Mouse (Mus musculus) urinary bladder, postnatal 0 days (tissue): Measurements from ENCODE around the gene Has3. TPM values are rescaled to one million over a fixed set of nuclear protein-coding genes. Genes with fewer than 3 reads are reported as not detected.

Source experiments
- polyA plus RNA-seq: library from polyadenylated mRNA; unstranded; fragments of >200 nt; fragmentation: Nextera tagmentation; extraction: Ambion mirVana; gene quantifications from 2 replicates; pipeline ENCODE4 v1.2.1, GENCODE M21; 2015

Gene Has3
- polyA plus RNA-seq, result 0.16 and 0.36 TPM in 2 replicates

DNA sequence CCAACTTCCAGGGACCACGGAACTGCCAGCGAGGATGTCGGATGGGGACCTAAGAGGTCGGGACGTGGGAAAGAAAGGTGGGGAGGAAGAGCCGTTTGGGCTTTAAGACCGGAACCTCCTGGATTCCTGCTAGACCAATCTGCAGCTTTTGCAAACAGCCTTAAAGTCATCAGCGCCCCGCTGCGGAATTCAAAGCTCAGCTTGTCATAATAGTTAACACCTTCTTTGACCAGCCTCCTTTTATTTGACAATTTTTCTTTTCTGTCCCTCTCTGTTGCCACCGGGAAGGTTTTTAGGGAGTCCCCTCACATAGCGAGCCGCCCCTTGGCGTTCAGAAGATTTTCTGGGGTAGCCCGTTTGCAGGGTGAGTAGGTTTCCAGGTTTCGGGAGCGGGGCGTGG lies at the start of gene Has3:
TSS of gene Has3 (plus strand) at position 192 of the 400 bp plus-strand sequence.

DNA sequence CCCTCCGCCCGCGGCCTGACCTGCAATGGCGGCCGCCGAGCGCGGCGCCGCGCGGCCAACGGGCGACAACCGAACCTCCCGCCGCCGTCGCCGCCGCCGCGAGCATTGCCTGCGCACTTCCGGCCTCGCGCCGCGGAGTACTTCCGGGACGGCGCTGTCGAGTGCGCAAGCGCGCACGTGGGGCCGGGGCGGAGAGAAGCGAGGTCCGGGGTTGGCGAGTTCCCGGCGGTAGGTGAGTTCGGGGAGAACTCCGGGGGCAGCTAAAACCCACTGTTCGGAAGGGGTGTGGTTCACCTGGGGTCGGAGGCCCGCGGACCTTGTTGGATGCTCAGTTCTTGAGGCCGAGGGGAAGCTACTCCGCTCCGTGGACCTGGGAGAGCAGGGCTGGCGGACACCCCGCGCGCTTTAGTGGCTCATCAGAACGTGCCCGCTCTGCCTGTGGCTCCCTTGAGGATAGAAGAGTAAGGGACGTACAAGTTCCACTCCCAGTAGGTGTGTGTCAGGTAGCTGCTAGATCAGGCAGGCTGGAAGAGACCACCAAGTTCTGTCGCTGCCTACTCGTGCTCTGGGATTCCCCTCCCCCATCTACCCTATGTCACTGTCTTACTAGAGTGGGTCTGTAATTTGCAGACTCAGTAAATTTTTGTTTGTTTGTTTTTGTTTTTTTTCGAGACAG lies 23.6 kb downstream of the Has3 start, which contains the start of gene Utp4:
TSS of gene Utp4 (plus strand) at position 156 of the 676 bp plus-strand sequence.

Other genes with a start within 250 kb of the Has3 start
- 4.7 and 5.2 TPM in 2 replicates for gene Tango6, start 187.2 kb upstream of the Has3 start, polyA plus RNA-seq
- gene Utp4, start 23.4 kb downstream of the Has3 start, polyA plus RNA-seq, result 31.3 and 31.4 TPM in 2 replicates
- gene Sntb2, start 65.5 kb downstream of the Has3 start, polyA plus RNA-seq, result 20.7 and 21.9 TPM in 2 replicates
- 57.0 and 64.7 TPM in 2 replicates for gene Vps4a, start 161.0 kb downstream of the Has3 start, polyA plus RNA-seq
- gene Pdf, start 178.4 kb downstream of the Has3 start, polyA plus RNA-seq, result 20.5 and 25.6 TPM in 2 replicates
- gene Cog8, start 186.4 kb downstream of the Has3 start, polyA plus RNA-seq, result 20.7 and 22.7 TPM in 2 replicates
- 55.4 and 59.0 TPM in 2 replicates for gene Nip7, start 186.6 kb downstream of the Has3 start, polyA plus RNA-seq
- not detected in 2 replicates for gene Tmed6, start 195.4 kb downstream of the Has3 start, polyA plus RNA-seq
- gene Terf2, start 226.3 kb downstream of the Has3 start, polyA plus RNA-seq, result 7.1 and 8.7 TPM in 2 replicates